Mouse (Mus musculus): ENCODE data around the gene Rbp2.

Gene Rbp2

GRCm38 (mm10) chr9:98523872-98524271 lies 38.0 kb downstream of the Rbp2 start:
- no peak for DNase-seq (ENCODE audit: low read depth, low spot score)

GRCm38 (mm10) chr9:98524786-98525542 lies 39.0 kb downstream of the Rbp2 start:
- no peak for DNase-seq (ENCODE audit: low read depth, low spot score)

- DNase-seq (ENCODE audit: low read depth, low spot score): no peak
Measured at GRCm38 (mm10) chr9:98525543-98525924, 39.6 kb downstream of the Rbp2 start.

GRCm38 (mm10) chr9:98527226-98527625 lies 41.3 kb downstream of the Rbp2 start:
- no peak for DNase-seq (ENCODE audit: low read depth, low spot score)

- DNase-seq (ENCODE audit: low read depth, low spot score): no peak
Measured at GRCm38 (mm10) chr9:98529776-98530175, 43.9 kb downstream of the Rbp2 start.

- DNase-seq (ENCODE audit: low read depth, low spot score): no peak
Measured at GRCm38 (mm10) chr9:98530999-98531398, 45.1 kb downstream of the Rbp2 start.

- no peak for DNase-seq (ENCODE audit: low read depth, low spot score)
Measured at GRCm38 (mm10) chr9:98534675-98535280, 48.9 kb downstream of the Rbp2 start.

GRCm38 (mm10) chr9:98535763-98536162 lies 49.8 kb downstream of the Rbp2 start:
- no peak for DNase-seq (ENCODE audit: low read depth, low spot score)

DNA sequence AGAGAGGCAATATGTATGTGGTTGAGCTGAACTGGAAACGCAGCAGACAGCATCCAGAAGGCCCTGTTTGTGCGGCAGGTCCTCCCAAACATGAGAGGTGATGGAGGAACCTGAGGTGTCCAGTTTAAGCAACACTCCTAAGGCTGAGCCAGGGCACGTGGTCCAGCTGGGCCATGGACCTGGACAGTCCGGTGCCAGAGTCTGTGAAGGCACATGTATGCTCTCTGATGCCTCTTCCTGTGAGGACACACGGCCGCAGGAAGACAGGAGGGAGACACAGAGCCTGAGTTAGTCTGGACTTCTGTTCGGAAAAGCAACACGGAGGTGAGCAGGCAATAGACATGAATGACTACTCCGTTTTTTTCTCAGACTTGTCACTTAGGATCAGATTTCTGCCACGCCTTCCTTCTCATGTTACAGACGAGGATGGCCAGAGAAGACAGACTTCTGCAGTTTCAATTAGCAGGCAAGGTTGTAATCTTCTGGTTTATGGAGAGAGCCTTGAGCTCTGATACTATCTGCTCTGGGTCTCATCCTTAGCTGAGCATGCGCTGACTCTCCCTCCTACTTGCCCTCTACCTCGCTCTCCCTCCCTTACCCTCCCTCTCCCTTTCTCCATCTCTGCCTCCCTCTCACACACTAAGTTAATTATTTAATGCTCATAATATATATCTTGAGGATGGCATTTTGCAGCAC lies 52.2 kb downstream of the Rbp2 start:
- no peak for DNase-seq (ENCODE audit: low read depth, low spot score)

DNA sequence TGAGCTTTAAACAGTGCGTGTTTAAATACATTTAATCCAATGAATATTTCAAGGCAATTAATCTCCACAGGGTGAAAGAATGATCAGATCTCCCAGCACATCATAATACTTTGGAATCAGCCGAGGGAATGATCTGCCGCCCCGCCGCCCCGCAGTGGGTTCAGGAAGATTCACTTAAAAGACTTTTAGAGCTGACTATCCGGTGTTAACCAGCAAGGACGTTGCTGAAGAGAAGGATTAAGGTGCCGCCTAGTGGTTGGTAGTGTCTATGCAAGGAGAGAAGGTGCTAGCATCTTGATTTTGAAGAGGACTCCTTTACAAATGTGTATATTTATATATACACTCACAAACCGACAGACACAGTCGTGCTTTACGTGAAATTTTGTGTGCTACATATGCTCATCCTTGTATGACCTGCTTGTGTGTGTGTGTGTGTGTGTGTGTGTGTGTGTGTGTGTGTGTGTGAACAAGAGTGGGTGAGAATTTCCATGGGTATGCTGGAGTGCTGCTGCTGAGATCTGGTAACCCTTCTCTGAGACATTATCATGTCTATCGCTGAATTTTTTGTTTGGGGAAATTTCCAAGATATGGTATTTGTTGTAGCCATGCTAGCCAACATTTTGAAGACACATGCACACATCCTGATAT lies 52.9 kb downstream of the Rbp2 start:
- peak; percentile 68 for DNase-seq (ENCODE audit: low read depth, low spot score)

GRCm38 (mm10) chr9:98544042-98544441 lies 58.1 kb downstream of the Rbp2 start:
- DNase-seq (ENCODE audit: low read depth, low spot score): no peak
